8 mouse cellular contexts compared by ENCODE assay signal in genomic region chr2:6167843-6168558, GRCm38 (mm10). TPM values are rescaled to one million over a fixed set of nuclear protein-coding genes. Genes with fewer than 3 reads are reported as not detected.
DNase-seq lines count a peak whose midpoint lies in the region; ATAC-seq and TF ChIP-seq lines count a peak whose summit lies in the region.

No protein-coding gene starts in this region.

- H3K4me2 ChIP-seq in hindbrain, embryonic 11.5 days (replicated peaks; ENCODE audit: low read depth, low read length): no peak overlapping the region

- H3K4me1 ChIP-seq in G1E (ENCODE audit: insufficient read depth, low read depth, low read length): peaks cover 3% of the 10 kb centered on the region; the same call in 1 of the 2 replicates
- H3K4me1 ChIP-seq in hindbrain, embryonic 11.5 days (replicated peaks; ENCODE audit: control insufficient read depth, insufficient read depth, low read length): no peaks in the 10 kb centered on the region

- DNase-seq in G1E (ENCODE audit: low spot score): peak; percentile 9
- peak; percentile 30 for DNase-seq in brain, embryonic 18.5 days (ENCODE audit: low read depth, low spot score)
- DNase-seq in fibroblast of lung, adult 2 months (ENCODE audit: low read depth): peak; percentile 66
- DNase-seq in hindbrain, embryonic 11.5 days (ENCODE audit: low spot score): peak; percentile 87
- DNase-seq in layer of hippocampus, adult 8-10 months (ENCODE audit: low spot score in 2 of 2): peak; percentile 34 to 80
- peak; percentile 88 for DNase-seq in lung, postnatal 10 days
- DNase-seq in right cerebral cortex, adult 18-20 months: peak; percentile 66

- WGBS in hindbrain, embryonic 11.5 days: 32% methylated on average over 5 of the region's 5 CpGs

- no peaks in the 10 kb centered on the region for H3K36me3 ChIP-seq in G1E (replicated peaks)
- no peaks in the 10 kb centered on the region for H3K36me3 ChIP-seq in hindbrain, embryonic 11.5 days (ENCODE audit: control insufficient read depth, insufficient read depth, low read length)

- TF ChIP-seq CTCF in G1E (IDR thresholded peaks at IDR 0.05; ENCODE audit: low read depth, low read length): peak; percentile 46; the same call in 1 of the 2 replicates

- no peak overlapping the region for H3K4me3 ChIP-seq in G1E (ENCODE audit: low read depth, low read length)
- H3K4me3 ChIP-seq in hindbrain, embryonic 11.5 days (ENCODE audit: low read depth, low read length): no peak overlapping the region

- ATAC-seq in G1E (ENCODE audit: extremely low read depth, insufficient number of reproducible peaks, low FRiP score, poor library complexity, severe bottlenecking): no peak
- peak; percentile 49; the same call in 1 of the 2 replicates for ATAC-seq in hindbrain, embryonic 11.5 days (ENCODE audit: low FRiP score)
- no peak for ATAC-seq in activated CD4-positive, CD25-positive, alpha-beta regulatory T cell, adult 4 months

- no peak overlapping the region for H3K27ac ChIP-seq in hindbrain, embryonic 11.5 days (ENCODE audit: low read depth, low read length)

- peaks cover 6% of the 10 kb centered on the region; the same call in 1 of the 2 replicates for H3K27me3 ChIP-seq in G1E (ENCODE audit: insufficient read depth, low read length)
- H3K27me3 ChIP-seq in hindbrain, embryonic 11.5 days (ENCODE audit: control insufficient read depth, insufficient read depth, low read length): no peaks in the 10 kb centered on the region

- no peaks in the 10 kb centered on the region for H3K9me3 ChIP-seq in G1E (replicated peaks)
- H3K9me3 ChIP-seq in hindbrain, embryonic 11.5 days (ENCODE audit: control insufficient read depth, low read length): no peaks in the 10 kb centered on the region

- H3K9ac ChIP-seq in hindbrain, embryonic 11.5 days (ENCODE audit: low read depth, low read length): no peak overlapping the region

RNA-seq across cellular contexts. Expression of gene Proser2, which starts 38.0 kb away (rescaled TPM):
- not detected in 2 replicates for total RNA-seq in G1E (2014; fragmentation: Nextera tagmentation)
- 0.06 and 0.11 TPM in 2 replicates for total RNA-seq in G1E (2017)
- not detected in 2 replicates for polyA plus RNA-seq in G1E (2012)
- 2.3 and 3.4 TPM in 2 replicates for polyA plus RNA-seq in hindbrain, embryonic 11.5 days (2014; fragmentation: Nextera tagmentation; extraction: Ambion mirVana)
- 1 to 10 TPM; 1.5 to 2.4 (median 1.9) TPM for total RNA-seq in layer of hippocampus, adult 8-10 months (2022)
- polyA plus RNA-seq in activated CD4-positive, CD25-positive, alpha-beta regulatory T cell, adult 4 months (2017; shearing (Covaris generic)): not detected

RNA-seq across cellular contexts. Expression of gene Echdc3, which starts 44.8 kb away (rescaled TPM):
- total RNA-seq in G1E (2014; fragmentation: Nextera tagmentation): not detected in 2 replicates
- total RNA-seq in G1E (2017): 0.12 and 0.27 TPM in 2 replicates
- not detected in 2 replicates for polyA plus RNA-seq in G1E (2012)
- 2.4 and 2.6 TPM in 2 replicates for polyA plus RNA-seq in hindbrain, embryonic 11.5 days (2014; fragmentation: Nextera tagmentation; extraction: Ambion mirVana)
- 1 to 10 TPM in 2 of 4 experiments, under 1 TPM in 2; 0.23 to 1.5 (median 0.90) TPM for total RNA-seq in layer of hippocampus, adult 8-10 months (2022)
- polyA plus RNA-seq in activated CD4-positive, CD25-positive, alpha-beta regulatory T cell, adult 4 months (2017; shearing (Covaris generic)): not detected

Comparison
In these comparisons a context has a peak if more than half of its experiments do, and no peak if none do; other contexts are left out.
1. DNase-seq: peak in every context shown above with its lines; median percentile 88 in lung, postnatal 10 days; 87 in hindbrain, embryonic 11.5 days; 66 in fibroblast of lung, adult 2 months; 66 in right cerebral cortex, adult 18-20 months; 57 in layer of hippocampus, adult 8-10 months; 30 in brain, embryonic 18.5 days; 9 in G1E.